Mouse (Mus musculus): ENCODE measurements at regions not wholly inside any gene's neighbourhood (a gene's known extent, or its start where the extent isn't known, plus 50 kb on each side); places are given as distances from the start of the nearest gene placed in this dataset.
A peak's percentile ranks its signal among the peaks of the same experiment; 100 is the strongest.

DNA sequence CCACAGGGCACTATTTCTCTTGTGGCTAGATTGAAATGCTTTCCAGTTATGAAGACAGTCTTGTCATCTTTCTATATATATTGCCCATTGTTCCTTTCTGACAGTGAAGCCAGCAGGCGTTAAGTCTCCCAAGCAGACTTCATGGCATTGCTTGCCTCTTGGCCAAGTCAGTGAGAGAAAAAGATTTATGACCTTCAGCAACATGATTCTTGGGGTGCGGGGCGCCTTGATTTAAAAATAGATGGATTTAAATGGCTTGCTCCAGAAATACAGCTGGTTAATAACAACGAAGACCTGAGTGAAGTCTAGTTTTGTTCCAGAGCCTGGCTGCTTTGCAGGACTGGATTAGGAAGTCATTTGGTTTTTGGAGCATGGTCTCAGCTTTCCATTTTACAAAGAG lies 475.2 kb upstream of the Gm26657 start:
- DNase-seq (ENCODE audit: inconsistent ontology term), result no peak

GRCm38 (mm10) chr4:56263822-56264221 lies 476.0 kb upstream of the Gm26657 start:
- DNase-seq (ENCODE audit: inconsistent ontology term), result no peak

DNA sequence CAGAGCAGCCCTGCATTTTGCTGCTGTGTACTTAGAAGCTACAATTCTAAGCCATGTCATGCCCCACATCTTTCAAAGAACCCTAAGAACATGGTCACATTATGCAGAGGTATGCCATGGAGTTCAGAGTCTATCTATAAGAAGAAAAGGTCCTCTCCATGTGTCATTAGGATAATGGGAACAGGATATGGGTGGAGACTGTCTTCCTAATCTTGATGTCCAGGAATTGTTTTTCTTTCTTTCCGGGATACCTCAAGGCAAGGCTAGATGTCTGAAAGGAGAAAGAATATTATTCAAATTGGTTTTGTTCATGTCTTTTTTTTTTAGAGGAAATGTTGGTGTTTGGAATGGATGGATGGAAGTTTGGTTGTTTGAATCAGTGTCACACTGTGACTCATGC lies 477.3 kb upstream of the Gm26657 start:
- no peak for DNase-seq (ENCODE audit: inconsistent ontology term)

DNA sequence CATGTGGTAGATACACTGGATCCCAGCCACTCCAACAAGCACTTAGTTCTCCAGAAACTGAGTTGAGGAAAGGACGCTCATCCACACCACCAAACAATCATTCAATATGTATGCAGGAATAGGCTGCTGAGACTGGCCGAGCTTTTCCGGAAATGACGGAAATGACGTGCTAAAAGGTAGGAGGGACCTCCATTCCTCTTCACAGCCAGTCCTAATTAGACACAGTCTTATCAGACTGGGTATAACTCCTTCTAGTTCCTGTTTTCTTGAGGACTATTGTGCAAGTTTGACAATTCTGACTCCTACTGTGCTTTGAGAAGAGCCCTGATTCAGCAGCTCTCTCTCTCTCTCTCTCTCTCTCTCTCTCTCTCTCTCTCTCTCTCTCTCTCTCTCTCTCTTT lies 477.9 kb upstream of the Gm26657 start:
- no peak for DNase-seq (ENCODE audit: inconsistent ontology term)

DNA sequence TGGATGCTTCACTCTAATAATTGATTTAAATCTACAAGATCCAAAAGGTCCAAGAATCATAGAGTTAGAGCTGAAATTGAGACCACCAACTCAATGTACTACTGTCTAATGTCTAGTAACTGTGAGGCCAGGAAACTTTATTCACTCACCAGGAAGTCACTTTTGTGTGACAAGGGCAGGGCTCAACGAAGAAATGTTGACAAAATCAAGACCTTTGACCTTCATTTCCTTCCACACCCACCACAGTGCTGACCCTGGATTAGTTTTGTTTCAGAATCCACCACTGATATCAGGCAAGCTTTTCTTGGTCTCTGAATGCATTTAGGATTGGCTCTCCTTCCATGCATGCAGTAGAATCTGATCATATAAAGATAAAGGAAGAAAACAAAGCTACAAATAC lies 487.5 kb upstream of the Gm26657 start:
- no peak for DNase-seq (ENCODE audit: inconsistent ontology term)

GRCm38 (mm10) chr4:56251766-56252165 lies 488.1 kb upstream of the Gm26657 start:
- DNase-seq (ENCODE audit: inconsistent ontology term), result no peak

DNA sequence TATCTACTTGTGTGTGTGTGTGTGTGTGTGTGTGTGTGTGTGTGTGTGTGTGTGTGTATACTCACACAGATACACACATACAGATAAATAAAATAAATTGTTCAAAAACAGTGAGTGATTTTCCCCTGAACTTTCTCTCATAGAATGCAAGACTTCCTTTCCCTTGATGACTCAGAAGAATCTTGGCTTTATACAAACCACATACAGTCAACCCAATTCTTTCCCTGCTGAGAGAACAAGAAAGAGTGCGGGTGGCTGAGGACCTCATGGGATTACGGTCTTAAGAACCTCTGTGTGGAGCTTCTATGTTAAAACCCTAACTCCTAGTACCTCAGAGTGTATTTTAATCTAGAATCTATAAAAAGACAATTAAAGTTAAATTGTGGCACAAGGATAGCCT lies 489.3 kb upstream of the Gm26657 start:
- peak; percentile 41 for DNase-seq (ENCODE audit: inconsistent ontology term)

DNA sequence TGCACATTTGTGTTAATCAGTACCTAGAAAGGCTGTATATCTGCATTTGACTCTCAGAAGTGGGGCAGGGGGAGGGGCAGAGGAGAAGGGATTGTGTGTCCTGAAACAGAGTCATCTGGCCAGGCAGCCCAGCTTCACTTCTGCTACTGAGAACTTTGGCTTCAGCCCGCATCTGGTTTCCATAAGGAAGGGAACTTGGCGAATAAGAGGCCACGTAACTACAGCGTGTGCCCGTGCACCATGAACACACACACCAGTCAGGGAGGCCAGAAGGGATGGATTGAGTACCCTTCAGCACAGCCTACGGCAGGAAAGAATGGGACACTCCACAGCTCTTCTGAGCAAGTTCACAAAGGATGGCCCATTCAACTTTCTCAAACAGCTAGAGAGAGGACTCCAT lies 496.0 kb upstream of the Gm26657 start:
- no peak for DNase-seq (ENCODE audit: inconsistent ontology term)

- no peak for DNase-seq (ENCODE audit: inconsistent ontology term)
Observed at GRCm38 (mm10) chr4:56238496-56239488, 501.1 kb upstream of the Gm26657 start.

DNA sequence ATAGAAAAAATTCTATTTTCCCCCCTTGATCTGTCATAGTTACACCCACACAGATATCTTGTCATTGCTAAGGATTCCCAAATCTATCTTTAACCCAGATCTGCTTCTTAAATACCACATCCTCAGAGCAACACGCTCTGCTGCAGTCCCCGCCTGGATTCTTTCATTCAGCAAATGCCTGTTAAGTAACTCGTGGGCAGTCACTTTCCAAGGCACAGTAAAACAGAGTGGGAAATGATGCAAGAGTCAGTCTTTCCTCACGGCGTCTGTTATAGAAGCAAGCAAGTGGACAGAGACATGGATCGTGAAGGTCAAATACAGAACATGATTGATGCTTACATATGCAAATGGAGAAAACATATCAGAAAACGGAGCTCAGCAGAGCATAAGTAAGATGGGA lies 508.5 kb upstream of the Gm26657 start:
- no peak for DNase-seq (ENCODE audit: inconsistent ontology term)

DNA sequence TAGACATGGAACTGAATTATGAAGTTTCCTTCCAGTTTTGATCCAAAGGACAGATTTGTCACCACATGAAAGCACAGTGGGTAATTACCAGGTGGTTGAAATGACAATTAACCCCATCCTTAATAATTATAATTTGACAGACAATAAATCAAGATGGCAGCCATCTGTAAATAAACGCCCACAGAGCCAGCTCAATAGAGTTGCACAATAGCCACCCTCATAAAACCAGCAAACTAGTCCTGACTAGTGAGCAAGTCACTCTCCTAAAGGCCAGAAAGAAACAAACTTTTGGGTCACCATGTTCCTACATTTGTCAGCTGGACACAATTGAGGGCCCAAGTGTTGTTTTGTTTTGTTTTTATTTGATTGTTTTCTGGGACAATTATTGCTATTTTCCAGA lies 509.4 kb upstream of the Gm26657 start:
- no peak for DNase-seq (ENCODE audit: inconsistent ontology term)

- DNase-seq (ENCODE audit: inconsistent ontology term), result no peak
Observed at GRCm38 (mm10) chr4:56226493-56226892, 513.4 kb upstream of the Gm26657 start.

DNA sequence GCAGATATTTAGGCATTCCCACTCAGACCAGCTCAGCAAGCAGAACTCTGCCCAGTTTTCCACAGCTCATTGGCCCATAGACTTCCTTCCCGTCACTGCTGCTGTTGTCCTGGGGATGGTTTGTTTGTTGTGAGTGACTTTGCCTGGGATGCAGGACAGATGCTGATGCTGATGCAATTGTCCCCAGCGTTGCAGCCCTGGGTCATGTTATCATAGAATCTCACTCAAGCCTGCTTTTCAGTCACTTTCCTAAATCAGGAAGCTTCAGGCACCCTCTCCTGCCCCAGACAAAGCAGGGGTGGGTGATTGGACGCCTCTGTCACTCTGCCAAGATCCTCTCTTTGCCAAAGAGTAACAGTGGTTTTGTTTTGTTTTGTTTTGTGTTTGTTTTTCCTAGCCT lies 515.3 kb upstream of the Gm26657 start:
- DNase-seq (ENCODE audit: inconsistent ontology term), result peak; percentile 52

- peak; percentile 39 for DNase-seq (ENCODE audit: inconsistent ontology term)
Observed at GRCm38 (mm10) chr4:56222023-56222776, 517.7 kb upstream of the Gm26657 start.

GRCm38 (mm10) chr4:56220531-56220930 lies 519.3 kb upstream of the Gm26657 start:
- DNase-seq (ENCODE audit: inconsistent ontology term), result no peak

DNA sequence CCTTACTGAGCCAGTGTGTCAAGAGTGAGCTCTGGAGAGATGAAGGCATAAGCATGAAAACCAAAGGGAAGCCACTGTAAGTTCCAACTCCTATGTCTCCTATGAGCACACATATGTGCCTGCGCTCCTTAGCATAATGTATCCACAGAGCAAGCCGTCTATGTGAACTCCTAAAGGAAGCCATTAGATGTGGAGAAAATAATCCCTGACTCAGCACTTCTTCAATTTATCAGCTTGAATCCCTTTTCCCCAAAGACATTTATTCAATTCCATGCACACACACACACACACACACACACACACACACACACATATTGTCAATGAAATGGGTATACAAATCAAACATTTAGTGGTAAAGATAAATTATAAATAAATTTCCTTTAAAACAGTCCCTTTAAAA lies 530.4 kb upstream of the Gm26657 start:
- DNase-seq (ENCODE audit: inconsistent ontology term), result no peak

- no peak for DNase-seq (ENCODE audit: inconsistent ontology term)
Observed at GRCm38 (mm10) chr4:56207726-56208125, 532.1 kb upstream of the Gm26657 start.

DNA sequence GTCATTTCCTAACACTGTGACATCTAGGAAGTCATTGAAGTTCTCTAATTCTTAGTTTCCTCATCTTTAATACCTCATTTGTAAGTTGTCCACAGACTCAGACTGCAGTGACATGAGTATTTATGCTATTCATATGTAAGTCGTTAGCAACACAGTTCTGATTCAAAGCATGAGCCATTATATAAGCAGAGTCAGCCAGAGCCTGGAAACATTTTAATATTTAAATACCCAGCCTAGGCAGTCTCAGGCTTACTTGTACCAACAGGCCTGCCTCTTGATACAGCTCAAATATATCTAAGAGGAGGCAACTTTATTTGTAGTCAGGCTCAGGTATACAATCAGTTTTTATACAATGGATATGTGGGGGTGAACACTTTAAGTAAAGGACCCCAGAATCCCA lies 534.8 kb upstream of the Gm26657 start:
- no peak for DNase-seq (ENCODE audit: inconsistent ontology term)

GRCm38 (mm10) chr4:56193365-56193764 lies 546.5 kb upstream of the Gm26657 start:
- DNase-seq (ENCODE audit: inconsistent ontology term), result no peak

DNA sequence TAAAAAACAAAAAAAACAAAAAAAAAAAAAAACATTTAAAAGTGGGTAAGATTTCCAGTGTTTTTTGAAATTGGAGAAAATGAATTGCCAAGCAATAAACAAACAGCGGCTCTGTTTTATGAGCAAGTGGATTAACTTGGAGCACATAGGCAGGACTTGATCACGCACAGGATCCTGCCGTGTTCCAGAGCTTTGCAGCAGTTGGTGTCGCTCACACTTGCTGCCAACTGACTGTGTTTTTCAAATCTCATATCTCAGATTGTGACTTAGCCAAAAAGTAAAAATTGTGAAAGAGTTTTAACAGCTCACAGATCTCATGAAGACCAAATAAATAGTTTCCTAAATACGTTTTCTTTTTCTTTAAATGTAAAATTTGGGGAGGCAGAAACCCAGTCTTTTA lies 547.4 kb upstream of the Gm26657 start:
- no peak for DNase-seq (ENCODE audit: inconsistent ontology term)

DNA sequence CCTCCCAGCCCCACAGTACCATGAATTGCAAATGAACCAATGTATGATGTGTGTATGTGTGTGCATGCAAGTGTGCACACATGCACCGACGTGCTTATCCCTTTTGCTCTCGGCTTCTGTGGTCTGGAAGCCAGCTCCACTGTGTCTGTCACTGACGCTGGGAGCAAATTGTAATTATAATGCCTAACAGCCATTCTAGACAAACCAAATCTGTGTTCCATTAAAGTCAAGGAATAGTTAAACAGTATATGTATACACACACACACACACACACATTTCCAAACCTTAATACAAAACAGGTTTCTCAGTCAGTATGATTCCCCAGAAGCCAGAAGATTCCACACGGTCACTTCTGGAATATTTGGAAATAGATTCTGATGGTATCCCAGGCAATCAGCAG lies 560.3 kb upstream of the Gm26657 start:
- no peak for DNase-seq (ENCODE audit: inconsistent ontology term)

GRCm38 (mm10) chr4:56178844-56179481 lies 560.9 kb upstream of the Gm26657 start:
- peak; percentile 6 for DNase-seq (ENCODE audit: inconsistent ontology term)

DNA sequence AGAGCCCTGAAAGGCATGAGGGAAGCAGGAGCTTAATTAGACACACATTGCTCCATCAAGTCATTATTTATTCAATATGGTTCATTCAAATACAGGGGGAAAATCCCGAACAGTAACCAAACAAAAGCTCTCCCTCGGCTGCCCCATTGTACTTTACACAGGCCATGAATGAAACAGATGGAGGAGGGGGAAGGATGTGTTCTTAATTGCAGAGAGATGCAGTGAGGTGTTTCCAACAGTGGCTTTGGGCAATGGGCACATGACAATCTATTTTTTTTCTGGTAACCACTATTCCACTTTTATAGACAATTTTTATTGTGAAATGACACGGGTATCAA lies 578.6 kb upstream of the Gm26657 start:
- DNase-seq (ENCODE audit: inconsistent ontology term), result no peak
